9 mouse cellular contexts compared by ENCODE assay signal in the genomic region with DNA sequence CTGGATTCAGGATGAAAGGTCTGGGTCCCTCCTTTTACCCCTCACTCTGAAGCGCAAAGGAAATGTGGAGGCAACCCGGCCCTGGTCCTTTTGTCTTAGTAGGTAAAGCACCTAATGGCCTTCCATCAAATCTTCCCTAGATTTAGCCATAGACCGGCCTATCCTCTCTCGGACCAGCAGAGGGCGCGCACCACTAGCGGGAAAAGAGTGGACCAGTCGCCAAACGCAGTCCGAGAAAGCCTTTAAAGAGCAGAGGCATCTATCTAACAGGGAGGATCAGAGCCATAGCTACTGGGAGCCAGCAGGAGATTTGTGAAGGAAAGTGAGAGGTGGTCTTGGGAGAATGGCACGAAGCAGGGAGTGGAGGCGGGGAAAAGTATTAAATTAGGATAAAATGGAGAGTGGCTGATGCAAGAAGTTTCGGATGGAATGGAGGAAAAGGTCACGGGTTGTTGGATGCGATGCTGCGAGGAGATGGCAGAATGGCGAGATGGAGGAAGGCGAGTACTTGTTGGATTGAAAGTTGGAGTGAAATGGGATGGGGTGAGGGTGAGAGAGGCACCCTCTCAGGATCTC. TPM values are rescaled to one million over a fixed set of nuclear protein-coding genes. Genes with fewer than 3 reads are reported as not detected.
A peak's percentile ranks its signal among the peaks of the same experiment; 100 is the strongest.
DNase-seq lines count a peak whose midpoint lies in the region; ATAC-seq and TF ChIP-seq lines count a peak whose summit lies in the region.
"Had no signal": no experiment of that assay in that cellular context is flagged by ENCODE, and none has a peak within 500 bp of the region (broad histone marks: within the 10 kb centered on the region; RNA-seq: fewer than 3 reads in every experiment).

No protein-coding gene starts in this region.

- no peak overlapping the region for H3K4me3 ChIP-seq in heart, adult 2 months
- H3K4me3 ChIP-seq in heart, embryonic 10.5 days: no peak overlapping the region
- no peak overlapping the region for H3K4me3 ChIP-seq in midbrain, embryonic 12.5 days

- no peak for TF ChIP-seq POLR2A in heart, adult 2 months (IDR thresholded peaks at IDR 0.05; ENCODE audit: insufficient read depth, low read depth, low read length)

- no peaks in the 10 kb centered on the region; the same call in 1 of the 2 replicates for H3K4me1 ChIP-seq in heart, adult 2 months (ENCODE audit: control insufficient read depth, insufficient read depth, low read length)
- peaks cover 30% of the 10 kb centered on the region for H3K4me1 ChIP-seq in heart, embryonic 10.5 days
- H3K4me1 ChIP-seq in midbrain, embryonic 12.5 days: peaks cover 28% of the 10 kb centered on the region

- H3K4me2 ChIP-seq in midbrain, embryonic 12.5 days (replicated peaks): peak overlapping the region; percentile 19; the same call in 1 of the 2 replicates

- no peaks in the 10 kb centered on the region for H3K9me3 ChIP-seq in heart, embryonic 10.5 days
- no peaks in the 10 kb centered on the region for H3K9me3 ChIP-seq in midbrain, embryonic 12.5 days

- peak; percentile 62 to 72 for DNase-seq in heart, adult 2 months
- no peak for DNase-seq in heart, embryonic 10.5 days (ENCODE audit: low spot score)
- DNase-seq in adrenal gland, adult 8-10 months: peak; percentile 33
- DNase-seq in embryo, embryonic 9.5 days (ENCODE audit: extremely low spot score): peak; percentile 78
- peak; percentile 71 to 81 for DNase-seq in heart, postnatal 14 days
- DNase-seq in layer of hippocampus, postnatal 14 days (ENCODE audit: low spot score in 2 of 2): peak; percentile 61 to 79
- peak; percentile 58 for DNase-seq in splenic B cell, adult 2 months (ENCODE audit: low read depth, low spot score)

- no peak overlapping the region for H3K9ac ChIP-seq in heart, adult 2 months (ENCODE audit: low read depth, low read length)
- no peak overlapping the region for H3K9ac ChIP-seq in midbrain, embryonic 12.5 days (replicated peaks)

- intact Hi-C loops in heart, adult 2 months (cut with DNase I): loop anchor here (2.0 kb wide), 1 partner anchor 136 kb away; no protein-coding TSS in a partner anchor
- intact Hi-C loops in heart, postnatal 14 days (cut with DNase I): no loop called here

- H3K79me2 ChIP-seq in heart, adult 2 months (replicated peaks; ENCODE audit: control insufficient read depth, insufficient read depth, low read length): no peaks in the 10 kb centered on the region

- ATAC-seq in midbrain, embryonic 12.5 days (ENCODE audit: low FRiP score, low read depth): no peak

- peaks cover 26% of the 10 kb centered on the region for H3K27me3 ChIP-seq in heart, adult 2 months (ENCODE audit: control insufficient read depth, insufficient read depth, low read length)
- H3K27me3 ChIP-seq in heart, embryonic 10.5 days (ENCODE audit: insufficient read depth, poor library complexity, severe bottlenecking): peaks cover 95% of the 10 kb centered on the region
- H3K27me3 ChIP-seq in midbrain, embryonic 12.5 days: peaks cover 78% of the 10 kb centered on the region
- no peaks in the 10 kb centered on the region for H3K27me3 ChIP-seq in splenic B cell, adult 2 months (ENCODE audit: control insufficient read depth, insufficient read depth, low read length, poor library complexity, severe bottlenecking)

- WGBS in heart, adult 2 months: 6% methylated on average over 18 of the region's 18 CpGs
- 5% methylated on average over 18 of the region's 18 CpGs for WGBS in heart, embryonic 10.5 days
- WGBS in midbrain, embryonic 12.5 days: under 1% methylated on average over 18 of the region's 18 CpGs

- no peak overlapping the region for H3K27ac ChIP-seq in heart, adult 2 months
- H3K27ac ChIP-seq in heart, embryonic 10.5 days: no peak overlapping the region
- H3K27ac ChIP-seq in midbrain, embryonic 12.5 days (replicated peaks): no peak overlapping the region

- H3K36me3 ChIP-seq in heart, adult 2 months (ENCODE audit: control insufficient read depth, insufficient read depth, low read length): no peaks in the 10 kb centered on the region
- H3K36me3 ChIP-seq in heart, embryonic 10.5 days: no peaks in the 10 kb centered on the region
- H3K36me3 ChIP-seq in midbrain, embryonic 12.5 days: no peaks in the 10 kb centered on the region
- no peaks in the 10 kb centered on the region for H3K36me3 ChIP-seq in splenic B cell, adult 2 months (ENCODE audit: control insufficient read depth, insufficient read depth, low read length, poor library complexity, severe bottlenecking)

- TF ChIP-seq CTCF in heart, adult 2 months (IDR thresholded peaks at IDR 0.05): peak; percentile 89

- no peak for TF ChIP-seq EP300 in heart, adult 2 months (IDR thresholded peaks at IDR 0.05; ENCODE audit: insufficient read depth, low read depth, low read length)

RNA-seq across cellular contexts. Expression of gene Fev, which starts 4.3 kb away (rescaled TPM):
- not detected for total RNA-seq in heart, adult 2 months (2021)
- 0.10 TPM in 1 of 2 replicates, not detected in the other for polyA plus RNA-seq in heart, adult 2 months (2012; rRNA removed)
- 1.2 and 1.4 TPM in 2 replicates for polyA plus RNA-seq in heart, embryonic 10.5 days (2016; fragmentation: Nextera tagmentation; extraction: Ambion mirVana)
- 1 to 10 TPM in 3 of 4 experiments, under 1 TPM in 1; 0.93 to 6.3 (median 2.8) TPM for total RNA-seq in adrenal gland, adult 8-10 months (2022)
- total RNA-seq in heart, postnatal 14 days (2021): not detected
- total RNA-seq in layer of hippocampus, postnatal 14 days (2021): not detected
- 0.25 and 0.55 TPM in 2 replicates for polyA plus RNA-seq in midbrain, embryonic 12.5 days (2016; fragmentation: Nextera tagmentation; extraction: Ambion mirVana)
- polyA plus RNA-seq: lung, embryonic 16.5 days had no signal

RNA-seq across cellular contexts. Expression of gene Cryba2, which starts 12.1 kb away (rescaled TPM):
- total RNA-seq in heart, adult 2 months (2021): not detected
- 0.16 TPM in 1 of 2 replicates, not detected in the other for polyA plus RNA-seq in heart, adult 2 months (2012; rRNA removed)
- not detected in 2 replicates for polyA plus RNA-seq in heart, embryonic 10.5 days (2016; fragmentation: Nextera tagmentation; extraction: Ambion mirVana)
- total RNA-seq in adrenal gland, adult 8-10 months (2022): 1 to 10 TPM in 3 of 4 experiments, under 1 TPM in 1; 0.56 to 2.1 (median 1.4) TPM
- total RNA-seq in heart, postnatal 14 days (2021): not detected
- total RNA-seq in layer of hippocampus, postnatal 14 days (2021): under 1 TPM in 1 of 2 experiments, not detected in 1; 0.91 TPM
- not detected in 2 replicates for polyA plus RNA-seq in midbrain, embryonic 12.5 days (2016; fragmentation: Nextera tagmentation; extraction: Ambion mirVana)
- polyA plus RNA-seq: lung, embryonic 16.5 days had no signal

RNA-seq across cellular contexts. Expression of gene Cdk5r2, which starts 26.1 kb away (rescaled TPM):
- under 1 TPM in 1 of 2 experiments, not detected in 1; 0.07 TPM for total RNA-seq in heart, adult 2 months (2021)
- 0.06 and 0.15 TPM in 2 replicates for polyA plus RNA-seq in heart, adult 2 months (2012; rRNA removed)
- polyA plus RNA-seq in heart, embryonic 10.5 days (2016; fragmentation: Nextera tagmentation; extraction: Ambion mirVana): not detected in 2 replicates
- 1 to 10 TPM; 4.2 to 6.2 (median 6.0) TPM for total RNA-seq in adrenal gland, adult 8-10 months (2022)
- not detected for total RNA-seq in heart, postnatal 14 days (2021)
- total RNA-seq in layer of hippocampus, postnatal 14 days (2021): 100 to 1,000 TPM; 270 to 283 TPM
- 5.6 and 8.7 TPM in 2 replicates for polyA plus RNA-seq in midbrain, embryonic 12.5 days (2016; fragmentation: Nextera tagmentation; extraction: Ambion mirVana)
- polyA plus RNA-seq: lung, embryonic 16.5 days had no signal

RNA-seq across cellular contexts. Expression of gene Cfap65, which starts 54.5 kb away (rescaled TPM):
- not detected for total RNA-seq in heart, adult 2 months (2021)
- polyA plus RNA-seq in heart, adult 2 months (2012; rRNA removed): 0.03 and 2.3 TPM in 2 replicates
- not detected in 2 replicates for polyA plus RNA-seq in heart, embryonic 10.5 days (2016; fragmentation: Nextera tagmentation; extraction: Ambion mirVana)
- under 1 TPM in 1 of 4 experiments, not detected in 3; 0.03 TPM for total RNA-seq in adrenal gland, adult 8-10 months (2022)
- under 1 TPM in 1 of 2 experiments, not detected in 1; 0.45 TPM for total RNA-seq in heart, postnatal 14 days (2021)
- total RNA-seq in layer of hippocampus, postnatal 14 days (2021): 1 to 10 TPM; 1.6 to 3.8 TPM
- polyA plus RNA-seq in midbrain, embryonic 12.5 days (2016; fragmentation: Nextera tagmentation; extraction: Ambion mirVana): 0.16 and 0.17 TPM in 2 replicates

Comparison
In these comparisons a context has a peak if more than half of its experiments do, and no peak if none do; other contexts are left out.
1. RNA of gene Cdk5r2, which starts 26.1 kb away (total RNA-seq): 270 to 283 TPM in layer of hippocampus, postnatal 14 days; 4.2 to 6.2 TPM in adrenal gland, adult 8-10 months, 0.07 TPM in heart, adult 2 months and not detected in heart, postnatal 14 days; every median in the first group is over 10 times any median in the second.